Mouse (Mus musculus) kidney, adult 2 months (tissue): ENCODE measurements around the gene Grin2d. TPM values are rescaled to one million over a fixed set of nuclear protein-coding genes. Genes with fewer than 3 reads are reported as not detected.
A peak's percentile ranks its signal among the peaks of the same experiment; 100 is the strongest.

ENCODE experiments used
- DNase-seq: peaks from one replicate; pipeline ENCODE4 v3.0.0; 2021
- H3K27ac ChIP-seq: fragments of 200-500 bp; 2 replicates; pipeline ENCODE4 v1.5.1; 2012; ENCODE audit warnings: low read depth, low read length, control low read depth, inconsistent platforms; ENCODE audit not compliant: insufficient read depth
- H3K27me3 ChIP-seq: fragments of 200-500 bp; replicated peaks from 2 replicates; pipeline ENCODE4 v1.6.1; 2012; ENCODE audit warnings: mild to moderate bottlenecking, moderate library complexity, low read length, inconsistent platforms; ENCODE audit not compliant: control insufficient read depth, insufficient read depth
- H3K36me3 ChIP-seq: fragments of 200-500 bp; 2 replicates; pipeline ENCODE4 v1.6.1; 2012; ENCODE audit warnings: mild to moderate bottlenecking, moderate library complexity, low read length, inconsistent platforms; ENCODE audit not compliant: control insufficient read depth, insufficient read depth
- H3K4me1 ChIP-seq: fragments of 200-500 bp; 2 replicates; pipeline ENCODE4 v1.6.1; 2011; ENCODE audit warnings: low read length; ENCODE audit not compliant: control insufficient read depth, insufficient read depth
- H3K4me3 ChIP-seq: fragments of 200-500 bp; 2 replicates; pipeline ENCODE4 v1.5.1; 2011; ENCODE audit warnings: mild to moderate bottlenecking, low read depth, low read length, control low read depth; ENCODE audit not compliant: insufficient read depth
- CTCF ChIP-seq: fragments of 200-500 bp; conservative IDR thresholded peaks from 2 replicates; pipeline ENCODE4 v1.5.1; 2011; ENCODE audit warnings: low read depth, mild to moderate bottlenecking, control low read depth, low read length, moderate library complexity, mixed read lengths; ENCODE audit not compliant: insufficient read depth, insufficient read length
- POLR2A ChIP-seq: fragments of 200-500 bp; IDR thresholded peaks from one replicate; pipeline ENCODE4 v1.6.1; 2011; ENCODE audit warnings: low read depth, low read length, control low read depth
- WGBS: fragments of 180-500 bp; shearing (Covaris S2); methylation state at CpG from one replicate; pipeline ENCODE4 v1.1.7; 2018; 5-methylcytosine and 5-hydroxymethylcytosine counted together
- polyA plus RNA-seq: library from polyadenylated mRNA; depleted of rRNA; stranded (reverse); fragments of >200 nt; gene quantifications from 2 replicates; pipeline ENCODE4 v1.2.3, GENCODE M21; 2012

Gene Grin2d
- polyA plus RNA-seq, 1 experiment = 0.45 TPM

DNA sequence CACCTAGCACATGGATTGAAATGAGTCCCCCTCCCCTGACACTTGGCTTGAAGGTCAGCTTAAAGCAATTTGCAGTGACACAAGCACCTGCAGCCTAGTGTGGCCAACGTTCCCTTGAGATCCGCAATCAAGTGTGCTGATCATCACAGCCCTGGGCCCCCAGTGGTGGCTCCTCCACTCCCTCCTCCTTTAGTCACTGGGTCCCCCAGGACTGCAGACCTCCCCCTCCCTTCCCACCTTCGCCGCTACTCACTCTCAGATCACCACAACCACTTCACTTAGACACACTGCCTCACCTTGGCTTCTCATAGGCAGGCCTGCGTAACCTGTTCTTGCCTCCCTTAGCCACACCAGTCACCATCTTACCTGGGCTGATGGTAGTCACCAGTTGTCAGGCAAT, 72.2 kb downstream of the Grin2d start:
- peaks cover 3% of the 10 kb centered on the region; the same call in 1 of the 2 replicates for H3K4me1 ChIP-seq

DNA sequence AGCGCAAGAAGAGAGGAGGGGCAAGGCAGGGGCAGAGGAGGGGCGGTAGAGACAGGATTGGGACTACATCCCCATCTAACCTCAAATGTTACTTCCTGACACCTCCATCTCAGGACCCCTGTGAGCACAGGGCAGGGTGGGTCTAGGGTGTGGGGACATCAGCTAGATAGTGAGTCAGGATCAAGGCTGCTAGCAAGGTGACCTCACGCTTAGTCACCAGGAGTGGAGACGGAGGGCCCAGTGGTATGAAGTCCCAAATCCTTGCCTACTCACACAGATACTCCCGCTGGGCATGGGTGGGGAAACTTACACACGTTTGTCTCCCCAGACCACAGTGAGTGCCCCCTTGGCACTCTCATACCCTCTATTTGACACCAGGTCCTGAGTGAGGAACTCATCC, 75.6 kb downstream of the Grin2d start:
- Histone ChIP-seq H3K27me3 (no peaks in the 10 kb centered on the region), H3K4me1 (peaks cover 4% of the 10 kb centered on the region; the same call in 1 of the 2 replicates), H3K4me3 (no peak overlapping the region), H3K36me3 (no peaks in the 10 kb centered on the region), H3K27ac (no peak overlapping the region)
- DNase-seq = no peak
- TF ChIP-seq CTCF (no peak), POLR2A (no peak)
- WGBS = 95% methylated on average over 6 of the region's 6 CpGs

More for the DNA sequence above, 72.2 kb downstream of the Grin2d start:
- Histone ChIP-seq H3K4me3 (no peak overlapping the region), H3K27me3 (no peaks in the 10 kb centered on the region), H3K36me3 (no peaks in the 10 kb centered on the region; the same call in none of the 2 replicates), H3K27ac (no peak overlapping the region)
- 62% methylated on average over 5 of the region's 5 CpGs for WGBS
- DNase-seq = no peak
- TF ChIP-seq CTCF (no peak), POLR2A (no peak)

GRCm38 (mm10) chr7:45801348-45801747, 76.8 kb downstream of the Grin2d start:
- WGBS = under 1% methylated on average over 12 of the region's 12 CpGs
- H3K27me3 ChIP-seq = no peaks in the 10 kb centered on the region
- no peak overlapping the region for H3K27ac ChIP-seq
- peak overlapping the region; percentile 33; the same call in 1 of the 2 replicates for H3K4me3 ChIP-seq
- no peaks in the 10 kb centered on the region for H3K36me3 ChIP-seq
- H3K4me1 ChIP-seq = peaks cover 4% of the 10 kb centered on the region; the same call in 1 of the 2 replicates
- DNase-seq = peak; percentile 94
- peak; percentile 100; the same call in 1 of the 2 replicates for TF ChIP-seq CTCF
- no peak for TF ChIP-seq POLR2A

DNA sequence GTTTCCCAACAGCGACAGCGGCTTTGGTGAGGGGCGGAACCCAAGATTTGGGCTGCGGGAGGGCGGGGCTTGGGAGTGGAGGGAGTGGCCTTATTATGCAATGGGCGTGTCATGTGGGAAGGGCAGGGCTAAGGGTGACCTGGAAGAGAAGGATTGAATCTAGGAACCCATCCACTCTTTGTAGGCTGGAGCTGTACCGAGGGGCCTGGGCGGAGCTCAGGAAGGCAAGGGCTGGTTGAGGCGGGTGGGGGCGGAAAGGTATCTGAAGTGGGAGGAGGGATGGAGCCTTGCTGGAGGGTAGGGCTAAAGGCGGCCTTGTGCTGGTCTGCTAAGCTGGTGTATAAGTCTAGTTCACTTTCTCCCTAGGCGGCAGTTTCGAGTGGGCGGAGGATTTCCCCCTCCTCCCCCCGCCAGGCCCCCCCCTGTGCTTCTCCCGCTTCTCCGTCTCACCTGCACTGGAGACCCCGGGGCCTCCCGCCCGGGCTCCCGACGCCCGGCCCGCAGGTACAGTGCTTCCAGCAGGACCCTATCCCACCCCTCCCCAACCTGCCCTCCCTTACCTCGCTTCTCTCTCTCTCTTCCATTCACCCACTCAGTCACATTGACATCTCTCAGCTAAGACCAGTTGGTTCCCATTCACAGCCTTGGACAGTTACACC, 77.5 kb downstream of the Grin2d start:
- TF ChIP-seq CTCF (no peak), POLR2A (no peak)
- peak; percentile 57 for DNase-seq
- WGBS = 15% methylated on average over 22 of the region's 25 CpGs
- Histone ChIP-seq H3K4me3 (peak overlapping the region; percentile 33; the same call in 1 of the 2 replicates), H3K27me3 (no peaks in the 10 kb centered on the region), H3K36me3 (no peaks in the 10 kb centered on the region), H3K27ac (no peak overlapping the region), H3K4me1 (peaks cover 4% of the 10 kb centered on the region; the same call in 1 of the 2 replicates)

DNA sequence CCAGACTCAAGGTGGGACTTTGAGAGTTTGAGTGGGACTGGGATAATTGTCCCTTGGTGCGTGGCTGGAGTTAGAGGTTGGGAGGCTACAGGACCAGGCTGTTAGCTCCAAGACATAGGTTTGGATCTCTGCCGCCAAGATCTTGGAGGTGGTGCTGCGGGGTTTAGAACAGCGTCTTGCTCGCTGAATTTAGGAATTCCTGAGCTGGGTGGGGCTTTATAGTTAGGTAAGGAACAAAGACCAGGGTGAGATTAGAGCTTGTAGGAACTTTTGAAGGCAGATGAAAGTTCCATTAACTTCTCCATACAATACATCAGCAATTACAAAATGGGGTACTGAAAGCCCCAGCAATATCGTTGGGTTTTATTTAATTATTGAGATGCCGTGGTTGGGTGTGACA, 78.2 kb downstream of the Grin2d start:
- WGBS = 43% methylated on average over 7 of the region's 7 CpGs
- DNase-seq = no peak
- Histone ChIP-seq H3K27ac (no peak overlapping the region), H3K27me3 (no peaks in the 10 kb centered on the region), H3K4me1 (peaks cover 4% of the 10 kb centered on the region; the same call in 1 of the 2 replicates), H3K36me3 (no peaks in the 10 kb centered on the region), H3K4me3 (no peak overlapping the region)
- TF ChIP-seq CTCF = no peak
- TF ChIP-seq POLR2A = no peak

DNA sequence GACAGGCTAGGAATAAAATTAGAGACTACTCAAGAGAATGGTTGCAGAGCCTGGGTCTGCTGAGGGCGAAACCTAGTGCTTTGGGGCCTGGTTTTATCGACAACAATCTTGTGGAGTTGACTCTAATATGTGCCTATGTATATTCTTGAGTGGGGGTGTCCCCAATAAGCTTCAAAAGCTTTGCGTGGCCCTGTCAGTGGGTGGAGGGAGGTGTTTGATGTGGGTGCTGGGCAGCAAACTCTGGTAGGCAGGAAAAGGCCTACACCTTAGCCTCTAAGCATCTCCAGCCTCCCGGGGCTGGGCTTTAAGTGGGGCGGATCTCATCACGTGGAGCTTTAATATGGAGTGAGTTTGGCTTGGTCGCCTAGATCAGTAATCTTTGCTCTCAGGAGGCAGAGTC, 79.2 kb downstream of the Grin2d start:
- Histone ChIP-seq H3K4me1 (peaks cover 4% of the 10 kb centered on the region; the same call in 1 of the 2 replicates), H3K27me3 (no peaks in the 10 kb centered on the region), H3K4me3 (peak overlapping the region; percentile 95; the same call in 1 of the 2 replicates), H3K36me3 (no peaks in the 10 kb centered on the region), H3K27ac (no peak overlapping the region)
- WGBS = 74% methylated on average over 7 of the region's 7 CpGs
- no peak for DNase-seq
- no peak for TF ChIP-seq CTCF
- no peak for TF ChIP-seq POLR2A

DNA sequence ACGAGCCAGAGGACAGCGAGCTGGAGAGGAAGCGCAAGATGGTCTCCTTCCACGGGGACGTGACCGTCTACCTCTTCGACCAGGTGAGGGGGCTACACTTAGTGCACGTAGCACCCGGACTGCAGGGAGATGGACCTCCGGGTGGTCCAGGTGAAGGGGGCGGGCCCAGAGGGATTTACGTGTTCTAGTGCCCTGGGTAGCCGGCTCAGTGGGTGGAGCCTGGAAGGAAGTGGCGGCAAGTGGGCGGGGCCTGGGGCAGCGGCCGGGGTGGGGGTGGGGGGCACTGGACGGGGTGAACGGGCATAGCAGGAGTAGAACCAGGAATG, 79.7 kb downstream of the Grin2d start:
- TF ChIP-seq POLR2A (no peak), CTCF (no peak)
- peaks cover 4% of the 10 kb centered on the region; the same call in 1 of the 2 replicates for H3K4me1 ChIP-seq
- H3K27me3 ChIP-seq = no peaks in the 10 kb centered on the region
- no peaks in the 10 kb centered on the region for H3K36me3 ChIP-seq
- peak; percentile 65 for DNase-seq
- H3K4me3 ChIP-seq = peak overlapping the region; percentile 95
- H3K27ac ChIP-seq = 0 out of 2 replicates have a peak overlapping the region, but pooled peaks have one; percentile 31
- under 1% methylated on average over 19 of the region's 19 CpGs for WGBS
